Comparison of ENCODE assay signal across 23 mouse cellular contexts in the genomic region with DNA sequence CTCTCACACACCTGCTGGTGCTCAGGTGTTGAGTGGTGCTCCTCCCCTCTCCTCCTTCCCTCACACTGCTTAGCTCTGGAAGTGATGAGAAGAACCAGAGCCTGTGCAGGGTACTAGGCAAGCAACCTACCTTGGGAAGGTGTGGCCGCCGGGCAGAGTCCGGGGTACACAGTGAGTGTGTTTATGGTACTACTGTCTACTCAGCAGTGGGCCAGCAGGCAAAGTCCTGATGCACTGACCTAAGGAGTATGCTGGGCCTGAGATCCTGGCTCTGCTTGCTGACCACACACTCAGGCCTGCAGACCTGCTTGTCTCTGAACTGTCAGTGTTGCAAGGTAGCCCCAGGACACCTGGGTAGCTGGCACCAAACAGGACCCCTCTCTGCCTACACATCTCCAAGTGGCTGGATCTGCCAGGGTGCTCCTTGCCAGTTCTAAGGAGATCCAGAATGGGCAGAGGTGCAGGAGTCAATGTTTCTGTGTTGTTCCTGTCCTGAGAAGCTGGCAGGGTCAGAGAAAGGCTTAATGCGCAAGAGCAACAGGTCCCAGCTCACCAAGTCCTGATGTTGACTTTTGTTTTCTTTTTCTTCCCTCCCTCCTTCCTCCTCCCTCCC. TPM values are rescaled to one million over a fixed set of nuclear protein-coding genes. Genes with fewer than 3 reads are reported as not detected.
DNase-seq lines count a peak whose midpoint lies in the region; TF ChIP-seq lines count a peak whose summit lies in the region.
"Had no signal": no experiment of that assay in that cellular context is flagged by ENCODE, and none has a peak within 500 bp of the region (broad histone marks: within the 10 kb centered on the region; RNA-seq: fewer than 3 reads in every experiment).

No protein-coding gene starts in this region.

- intact Hi-C loops in gastrocnemius, adult 2 months (cut with DNase I) = no loop called here
- intact Hi-C loops in gastrocnemius, postnatal 36 days (cut with DNase I) = no loop called here
- intact Hi-C loops in heart, postnatal 36 days (cut with DNase I) = no loop called here

- peak overlapping the region; percentile 62 for H3K27ac ChIP-seq in gastrocnemius, adult 2 months
- H3K27ac ChIP-seq in embryonic facial prominence, embryonic 10.5 days (replicated peaks) = peak overlapping the region; percentile 45; the same call in 1 of the 2 replicates
- peak overlapping the region; percentile 58 for H3K27ac ChIP-seq in kidney, adult 2 months (ENCODE audit: insufficient read depth, low read depth, low read length)
- H3K27ac ChIP-seq: embryonic facial prominence, embryonic 15.5 days; layer of hippocampus, adult 2 months; liver, embryonic 12.5 days; neural tube, embryonic 12.5 days; stomach, embryonic 15.5 days had no signal

- no peak for TF ChIP-seq CTCF in gastrocnemius, adult 2 months (IDR thresholded peaks at IDR 0.05)
- no peak for TF ChIP-seq CTCF in kidney, adult 2 months (conservative IDR thresholded peaks at IDR 0.05; ENCODE audit: insufficient read depth, insufficient read length, low read depth, low read length)

- 92% methylated on average over 4 of the region's 4 CpGs for WGBS in embryonic facial prominence, embryonic 10.5 days
- 43% methylated on average over 4 of the region's 4 CpGs for WGBS in kidney, adult 2 months

- DNase-seq in gastrocnemius, adult 2 months = no peak
- no peak for DNase-seq in gastrocnemius, postnatal 36 days
- DNase-seq in embryonic facial prominence, embryonic 10.5 days (ENCODE audit: low spot score) = no peak
- DNase-seq in kidney, adult 2 months = peak; percentile 86
- DNase-seq in kidney, postnatal 25 days = peak; percentile 71 to 88
- DNase-seq in cerebellum, adult 11-12 months = no peak
- no peak for DNase-seq in heart, postnatal 36 days
- no peak for DNase-seq in left cerebral cortex, adult 18-20 months (ENCODE audit: low spot score in 2 of 2)
- DNase-seq: adrenal gland, postnatal 10 days; cerebellum, postnatal 25 days; heart, adult 18-20 months; layer of hippocampus, postnatal 36 days; left cerebral cortex, postnatal 4 days; lung, embryonic 14.5 days; lung, postnatal 4 days; right cerebral cortex, postnatal 25 days had no signal

- no peaks in the 10 kb centered on the region for H3K9me3 ChIP-seq in embryonic facial prominence, embryonic 10.5 days
- H3K9me3 ChIP-seq: embryonic facial prominence, embryonic 15.5 days; liver, embryonic 12.5 days; neural tube, embryonic 12.5 days; stomach, embryonic 15.5 days had no signal

- no peak overlapping the region for H3K4me3 ChIP-seq in gastrocnemius, adult 2 months
- no peak overlapping the region for H3K4me3 ChIP-seq in embryonic facial prominence, embryonic 10.5 days
- H3K4me3 ChIP-seq in kidney, adult 2 months (ENCODE audit: insufficient read depth, low read depth, low read length) = no peak overlapping the region
- H3K4me3 ChIP-seq: embryonic facial prominence, embryonic 15.5 days; layer of hippocampus, adult 2 months; liver, embryonic 12.5 days; neural tube, embryonic 12.5 days; stomach, embryonic 15.5 days had no signal

- no peaks in the 10 kb centered on the region for H3K27me3 ChIP-seq in embryonic facial prominence, embryonic 10.5 days (replicated peaks; ENCODE audit: low read depth, poor library complexity, severe bottlenecking)
- no peaks in the 10 kb centered on the region for H3K27me3 ChIP-seq in kidney, adult 2 months (replicated peaks; ENCODE audit: control insufficient read depth, insufficient read depth, low read length)
- H3K27me3 ChIP-seq: embryonic facial prominence, embryonic 15.5 days; liver, embryonic 12.5 days; neural tube, embryonic 12.5 days; Patski; stomach, embryonic 15.5 days had no signal

- H3K36me3 ChIP-seq in embryonic facial prominence, embryonic 10.5 days (replicated peaks) = no peaks in the 10 kb centered on the region
- no peaks in the 10 kb centered on the region for H3K36me3 ChIP-seq in kidney, adult 2 months (ENCODE audit: control insufficient read depth, insufficient read depth, low read length)
- H3K36me3 ChIP-seq: embryonic facial prominence, embryonic 15.5 days; liver, embryonic 12.5 days; neural tube, embryonic 12.5 days; stomach, embryonic 15.5 days had no signal

- TF ChIP-seq POLR2A in kidney, adult 2 months (IDR thresholded peaks at IDR 0.05; ENCODE audit: low read depth, low read length) = no peak

- peaks cover 44% of the 10 kb centered on the region for H3K4me1 ChIP-seq in embryonic facial prominence, embryonic 10.5 days
- peaks cover 31% of the 10 kb centered on the region for H3K4me1 ChIP-seq in kidney, adult 2 months (ENCODE audit: control insufficient read depth, insufficient read depth, low read length)
- H3K4me1 ChIP-seq: neural tube, embryonic 12.5 days had no signal

RNA-seq across cellular contexts. Expression of a gene that starts 57.1 kb away (rescaled TPM):
- 100 to 1,000 TPM; 515 to 576 TPM for total RNA-seq in gastrocnemius, adult 2 months (2021)
- 100 to 1,000 TPM; 495 to 686 TPM for total RNA-seq in gastrocnemius, postnatal 36 days (2021)
- 44.0 and 49.6 TPM in 2 replicates for polyA plus RNA-seq in embryonic facial prominence, embryonic 10.5 days (2016; fragmentation: Nextera tagmentation; extraction: Ambion mirVana)
- 72.2 and 78.4 TPM in 2 replicates for polyA plus RNA-seq in kidney, adult 2 months (2012; rRNA removed)
- 100 to 1,000 TPM; 505 to 575 TPM for total RNA-seq in heart, postnatal 36 days (2021)
- total RNA-seq in left cerebral cortex, adult 18-20 months (2021) = 10 to 100 TPM; 61.9 to 68.9 TPM
- total RNA-seq: monocyte, adult 5-6 weeks had no signal

Comparison
In these comparisons a context has a peak if more than half of its experiments do, and no peak if none do; other contexts are left out.
1. DNase-seq: peak in kidney, adult 2 months (single experiment) and kidney, postnatal 25 days (2 of 2); none in gastrocnemius, adult 2 months (single experiment), gastrocnemius, postnatal 36 days (0 of 2), embryonic facial prominence, embryonic 10.5 days (single experiment), cerebellum, adult 11-12 months (single experiment), heart, postnatal 36 days (0 of 2) and left cerebral cortex, adult 18-20 months (0 of 2).
2. RNA of a gene that starts 57.1 kb away (total RNA-seq): 495 to 686 TPM in gastrocnemius, postnatal 36 days, 515 to 576 TPM in gastrocnemius, adult 2 months and 505 to 575 TPM in heart, postnatal 36 days; 61.9 to 68.9 TPM in left cerebral cortex, adult 18-20 months; every median in the first group is over 4 times any median in the second.
3. Peak in every context shown above with its lines, with median percentiles within 50 percentile points of each other: H3K27ac ChIP-seq.